10 mouse cellular contexts compared by ENCODE assay signal in genomic region chr13:111397600-111398151, GRCm38 (mm10).
A peak's percentile ranks its signal among the peaks of the same experiment; 100 is the strongest.
DNase-seq lines count a peak whose midpoint lies in the region; ATAC-seq and TF ChIP-seq lines count a peak whose summit lies in the region.
"Had no signal": no experiment of that assay in that cellular context is flagged by ENCODE, and none has a peak within 500 bp of the region (broad histone marks: within the 10 kb centered on the region; RNA-seq: fewer than 3 reads in every experiment).

No protein-coding gene starts in this region.

- no peak for TF ChIP-seq CTCF in brain, embryonic 14.5 days (IDR thresholded peaks at IDR 0.05; ENCODE audit: borderline replicate concordance, extremely low read depth, insufficient read depth, insufficient read length)
- TF ChIP-seq CTCF in gastrocnemius, adult 2 months (IDR thresholded peaks at IDR 0.05), result no peak

- H3K4me3 ChIP-seq in hindbrain, embryonic 11.5 days (ENCODE audit: low read depth, low read length), result no peak overlapping the region
- H3K4me3 ChIP-seq in hindbrain, embryonic 12.5 days, result no peak overlapping the region
- H3K4me3 ChIP-seq in intestine, embryonic 15.5 days (replicated peaks), result no peak overlapping the region
- H3K4me3 ChIP-seq in gastrocnemius, adult 2 months, result no peak overlapping the region
- H3K4me3 ChIP-seq: embryonic facial prominence, embryonic 12.5 days had no signal

- H3K27ac ChIP-seq in hindbrain, embryonic 11.5 days (ENCODE audit: low read depth, low read length), result no peak overlapping the region
- H3K27ac ChIP-seq in hindbrain, embryonic 12.5 days, result no peak overlapping the region
- H3K27ac ChIP-seq in intestine, embryonic 15.5 days, result no peak overlapping the region
- no peak overlapping the region for H3K27ac ChIP-seq in gastrocnemius, adult 2 months
- H3K27ac ChIP-seq: embryonic facial prominence, embryonic 12.5 days had no signal

- 28% methylated on average over 5 of the region's 5 CpGs for WGBS in hindbrain, embryonic 11.5 days
- WGBS in hindbrain, embryonic 12.5 days, result 20% methylated on average over 5 of the region's 5 CpGs
- WGBS in intestine, embryonic 15.5 days, result 12% methylated on average over 5 of the region's 5 CpGs

- no peaks in the 10 kb centered on the region for H3K36me3 ChIP-seq in hindbrain, embryonic 11.5 days (ENCODE audit: control insufficient read depth, insufficient read depth, low read length)
- H3K36me3 ChIP-seq in hindbrain, embryonic 12.5 days, result no peaks in the 10 kb centered on the region
- no peaks in the 10 kb centered on the region for H3K36me3 ChIP-seq in intestine, embryonic 15.5 days
- H3K36me3 ChIP-seq: embryonic facial prominence, embryonic 12.5 days had no signal

- intact Hi-C loops in gastrocnemius, adult 2 months (cut with DNase I), result no loop called here

- H3K4me2 ChIP-seq in hindbrain, embryonic 11.5 days (replicated peaks; ENCODE audit: low read depth, low read length), result no peak overlapping the region
- H3K4me2 ChIP-seq in hindbrain, embryonic 12.5 days (replicated peaks), result no peak overlapping the region
- H3K4me2 ChIP-seq in intestine, embryonic 15.5 days (replicated peaks), result no peak overlapping the region
- H3K4me2 ChIP-seq: embryonic facial prominence, embryonic 12.5 days had no signal

- no peaks in the 10 kb centered on the region for H3K27me3 ChIP-seq in hindbrain, embryonic 11.5 days (ENCODE audit: control insufficient read depth, insufficient read depth, low read length)
- no peaks in the 10 kb centered on the region for H3K27me3 ChIP-seq in hindbrain, embryonic 12.5 days
- H3K27me3 ChIP-seq in intestine, embryonic 15.5 days (replicated peaks), result no peaks in the 10 kb centered on the region
- H3K27me3 ChIP-seq: embryonic facial prominence, embryonic 12.5 days had no signal

- peak; percentile 24 for DNase-seq in hindbrain, embryonic 11.5 days (ENCODE audit: low spot score)
- DNase-seq in brain, embryonic 14.5 days (ENCODE audit: low read depth), result peak; percentile 37
- DNase-seq in lung, postnatal 25 days (ENCODE audit: low spot score), result peak; percentile 44
- DNase-seq in gastrocnemius, adult 2 months, result no peak
- no peak for DNase-seq in cerebellum, adult 8-10 months
- DNase-seq in testis, postnatal 10 days (ENCODE audit: low spot score), result no peak
- DNase-seq: gastrocnemius, postnatal 10 days had no signal

- H3K9ac ChIP-seq in hindbrain, embryonic 11.5 days (ENCODE audit: low read depth, low read length), result no peak overlapping the region
- H3K9ac ChIP-seq in hindbrain, embryonic 12.5 days, result no peak overlapping the region
- no peak overlapping the region for H3K9ac ChIP-seq in intestine, embryonic 15.5 days
- H3K9ac ChIP-seq: embryonic facial prominence, embryonic 12.5 days had no signal

- no peaks in the 10 kb centered on the region for H3K4me1 ChIP-seq in hindbrain, embryonic 11.5 days (replicated peaks; ENCODE audit: control insufficient read depth, insufficient read depth, low read length)
- peaks cover 12% of the 10 kb centered on the region; the same call in 1 of the 2 replicates for H3K4me1 ChIP-seq in hindbrain, embryonic 12.5 days
- peaks cover 10% of the 10 kb centered on the region for H3K4me1 ChIP-seq in intestine, embryonic 15.5 days (replicated peaks)

- no peak for TF ChIP-seq POLR2A in brain, embryonic 14.5 days (IDR thresholded peaks at IDR 0.05; ENCODE audit: borderline replicate concordance, extremely low read depth, insufficient read depth, insufficient read length, poor library complexity, severe bottlenecking)

- peak; percentile 60 for ATAC-seq in hindbrain, embryonic 11.5 days (ENCODE audit: low FRiP score)
- no peak for ATAC-seq in hindbrain, embryonic 12.5 days (ENCODE audit: low FRiP score)
- peak; percentile 91 for ATAC-seq in intestine, embryonic 15.5 days

- H3K9me3 ChIP-seq in hindbrain, embryonic 11.5 days (ENCODE audit: control insufficient read depth, low read length), result no peaks in the 10 kb centered on the region
- H3K9me3 ChIP-seq in hindbrain, embryonic 12.5 days (replicated peaks), result no peaks in the 10 kb centered on the region
- H3K9me3 ChIP-seq in intestine, embryonic 15.5 days, result no peaks in the 10 kb centered on the region
- H3K9me3 ChIP-seq: embryonic facial prominence, embryonic 12.5 days had no signal

Comparison
In these comparisons a context has a peak if more than half of its experiments do, and no peak if none do; other contexts are left out.
1. DNase-seq: peak in hindbrain, embryonic 11.5 days (single experiment), brain, embryonic 14.5 days (single experiment) and lung, postnatal 25 days (single experiment); none in gastrocnemius, adult 2 months (single experiment), cerebellum, adult 8-10 months (single experiment) and testis, postnatal 10 days (single experiment).